Mouse (Mus musculus): ENCODE results near the gene H2-Eb2. TPM values are rescaled to one million over a fixed set of nuclear protein-coding genes. Genes with fewer than 3 reads are reported as not detected.
"Not testable (repeated sequence)": the region's sequence is repeated elsewhere in the genome, so short reads cannot be mapped to it uniquely, and the experiment has no call there.

Gene H2-Eb2
- total RNA-seq, 2 experiments from 2014 or later: 0.10 TPM; not detected in 1

- intact Hi-C loops (cut with DNase I): no loop called here
- DNase-seq: peak; percentile 75 to 85
Observed at GRCm38 (mm10) chr17:34305380-34306030, 20.0 kb upstream of the H2-Eb2 start, which contains the start of gene H2-Eb1. H2-Eb1 (plus strand) TSS chr17:34305867.

- DNase-seq: no peak
- intact Hi-C loops (cut with DNase I): no loop called here
Observed at GRCm38 (mm10) chr17:34306407-34306806, 19.1 kb upstream of the H2-Eb2 start.

- intact Hi-C loops (cut with DNase I): no loop called here
- DNase-seq: no peak
Observed at GRCm38 (mm10) chr17:34307216-34307615, 18.2 kb upstream of the H2-Eb2 start.

- no peak for DNase-seq
- intact Hi-C loops (cut with DNase I): no loop called here
Observed at GRCm38 (mm10) chr17:34308161-34308560, 17.3 kb upstream of the H2-Eb2 start.

GRCm38 (mm10) chr17:34309225-34309624 lies 16.2 kb upstream of the H2-Eb2 start:
- peak in 1 of 2 experiments; percentile 20 for DNase-seq
- intact Hi-C loops (cut with DNase I): no loop called here

- DNase-seq: peak; percentile 75 to 79
- intact Hi-C loops (cut with DNase I): loop anchor here (10.0 kb wide), 1 partner anchor 135 kb away; no protein-coding TSS in a partner anchor
Observed at GRCm38 (mm10) chr17:34309683-34310385, 15.6 kb upstream of the H2-Eb2 start.

- not testable (repeated sequence) for DNase-seq
- intact Hi-C loops (cut with DNase I): loop anchor here (10.0 kb wide), 1 partner anchor 136 kb away; no protein-coding TSS in a partner anchor
Observed at GRCm38 (mm10) chr17:34310526-34310925, 14.9 kb upstream of the H2-Eb2 start.

GRCm38 (mm10) chr17:34312185-34312584 lies 13.3 kb upstream of the H2-Eb2 start:
- intact Hi-C loops (cut with DNase I): loop anchor here (10.0 kb wide), 1 partner anchor 137 kb away; no protein-coding TSS in a partner anchor
- no peak for DNase-seq

GRCm38 (mm10) chr17:34313393-34313792 lies 12.1 kb upstream of the H2-Eb2 start:
- intact Hi-C loops (cut with DNase I): loop anchor here (1.0 to 10.0 kb wide), 2 partner anchors 63 to 139 kb away; no protein-coding TSS in a partner anchor
- peak; percentile 80 to 89 for DNase-seq

- intact Hi-C loops (cut with DNase I): loop anchor here (10.0 kb wide), 1 partner anchor 139 kb away; no protein-coding TSS in a partner anchor
- no peak for DNase-seq
Observed at GRCm38 (mm10) chr17:34314286-34314685, 11.2 kb upstream of the H2-Eb2 start.

- intact Hi-C loops (cut with DNase I): loop anchor here (10.0 kb wide), 1 partner anchor 141 kb away; no protein-coding TSS in a partner anchor
- no peak for DNase-seq
Observed at GRCm38 (mm10) chr17:34315512-34315911, 10.0 kb upstream of the H2-Eb2 start.

- intact Hi-C loops (cut with DNase I): loop anchor here (10.0 kb wide), 1 partner anchor 142 kb away; no protein-coding TSS in a partner anchor
- DNase-seq: no peak
Observed at GRCm38 (mm10) chr17:34316697-34317096, 8.8 kb upstream of the H2-Eb2 start.

GRCm38 (mm10) chr17:34317275-34317674 lies 8.2 kb upstream of the H2-Eb2 start:
- intact Hi-C loops (cut with DNase I): loop anchor here (10.0 kb wide), 1 partner anchor 142 kb away; no protein-coding TSS in a partner anchor
- no peak for DNase-seq

GRCm38 (mm10) chr17:34326373-34326772 lies 908 bp downstream of the H2-Eb2 start:
- no peak for DNase-seq
- intact Hi-C loops (cut with DNase I): no loop called here

GRCm38 (mm10) chr17:34329807-34330206 lies 4.3 kb downstream of the H2-Eb2 start:
- intact Hi-C loops (cut with DNase I): no loop called here
- no peak for DNase-seq

- intact Hi-C loops (cut with DNase I): no loop called here
Observed at GRCm38 (mm10) chr17:34331200-34331599, 5.7 kb downstream of the H2-Eb2 start.

GRCm38 (mm10) chr17:34340619-34341402 lies 15.3 kb downstream of the H2-Eb2 start:
- DNase-seq: no peak
- intact Hi-C loops (cut with DNase I): no loop called here

More at GRCm38 (mm10) chr17:34331200-34331599, 5.7 kb downstream of the H2-Eb2 start:
- no peak for DNase-seq

GRCm38 (mm10) chr17:34344882-34345281 lies 19.4 kb downstream of the H2-Eb2 start:
- DNase-seq: no peak
- intact Hi-C loops (cut with DNase I): no loop called here

- no peak for DNase-seq
- intact Hi-C loops (cut with DNase I): no loop called here
Observed at GRCm38 (mm10) chr17:34345486-34345885, 20.0 kb downstream of the H2-Eb2 start.

- DNase-seq: no peak
- intact Hi-C loops (cut with DNase I): no loop called here
Observed at GRCm38 (mm10) chr17:34346041-34346440, 20.6 kb downstream of the H2-Eb2 start.

Measured in heart, postnatal 14 days (tissue).